Mouse (Mus musculus): ENCODE measurements around the gene Sdk2. TPM values are rescaled to one million over a fixed set of nuclear protein-coding genes. Genes with fewer than 3 reads are reported as not detected.

The Sdk2 gene
- polyA plus RNA-seq, 1 experiment from 2014 or later = 1.1 TPM

GRCm38 (mm10) chr11:113768356-113768755 lies 298.5 kb downstream of the Sdk2 start:
- no peak overlapping the region for H3K9ac ChIP-seq
- H3K36me3 ChIP-seq = no peaks in the 10 kb centered on the region
- no peak overlapping the region for H3K27ac ChIP-seq
- no peak overlapping the region for H3K4me3 ChIP-seq
- H3K4me2 ChIP-seq = no peak overlapping the region
- ATAC-seq = no peak
- WGBS (ENCODE audit: insufficient replicate concordance) = 49% methylated on average over 3 of the region's 3 CpGs
- no peaks in the 10 kb centered on the region for H3K9me3 ChIP-seq (replicated peaks)
- H3K27me3 ChIP-seq (replicated peaks) = peaks cover 14% of the 10 kb centered on the region
- H3K4me1 ChIP-seq = peaks cover 38% of the 10 kb centered on the region

GRCm38 (mm10) chr11:113767285-113767684 lies 299.6 kb downstream of the Sdk2 start:
- H3K9me3 ChIP-seq (replicated peaks) = no peaks in the 10 kb centered on the region
- 0 out of 2 replicates have a peak overlapping the region, but pooled peaks have one; percentile 20 for H3K9ac ChIP-seq
- no peaks in the 10 kb centered on the region for H3K36me3 ChIP-seq
- H3K27ac ChIP-seq = no peak overlapping the region
- ATAC-seq = no peak
- no peak overlapping the region for H3K4me2 ChIP-seq
- H3K4me3 ChIP-seq = no peak overlapping the region
- 47% methylated on average over 8 of the region's 8 CpGs for WGBS (ENCODE audit: insufficient replicate concordance)
- peaks cover 12% of the 10 kb centered on the region for H3K27me3 ChIP-seq (replicated peaks)
- H3K4me1 ChIP-seq = peaks cover 42% of the 10 kb centered on the region

- Histone ChIP-seq H3K4me3 (no peak overlapping the region), H3K4me2 (no peak overlapping the region), H3K27ac (peak overlapping the region; percentile 1; the same call in 1 of the 2 replicates), H3K9ac (0 out of 2 replicates have a peak overlapping the region, but pooled peaks have one; percentile 20), H3K36me3 (no peaks in the 10 kb centered on the region), H3K27me3 (replicated peaks) (peaks cover 18% of the 10 kb centered on the region), H3K4me1 (peaks cover 42% of the 10 kb centered on the region), H3K9me3 (replicated peaks) (no peaks in the 10 kb centered on the region)
- WGBS (ENCODE audit: insufficient replicate concordance) = 34% methylated on average over 10 of the region's 10 CpGs
- ATAC-seq = no peak
Measured at GRCm38 (mm10) chr11:113766284-113766985, 300.4 kb downstream of the Sdk2 start.

GRCm38 (mm10) chr11:113764132-113764849 lies 302.6 kb downstream of the Sdk2 start:
- peaks cover 42% of the 10 kb centered on the region for H3K4me1 ChIP-seq
- peak; percentile 80 for ATAC-seq

GRCm38 (mm10) chr11:113763449-113763848 lies 303.4 kb downstream of the Sdk2 start:
- no peak for ATAC-seq
- no peaks in the 10 kb centered on the region for H3K9me3 ChIP-seq (replicated peaks)
- H3K4me3 ChIP-seq = no peak overlapping the region
- peaks cover 42% of the 10 kb centered on the region for H3K4me1 ChIP-seq
- H3K27ac ChIP-seq = no peak overlapping the region
- 21% methylated on average over 5 of the region's 5 CpGs for WGBS (ENCODE audit: insufficient replicate concordance)
- H3K9ac ChIP-seq = no peak overlapping the region
- peaks cover 12% of the 10 kb centered on the region for H3K27me3 ChIP-seq (replicated peaks)
- H3K36me3 ChIP-seq = no peaks in the 10 kb centered on the region
- H3K4me2 ChIP-seq = no peak overlapping the region; the same call in none of the 2 replicates

More at GRCm38 (mm10) chr11:113764132-113764849, 302.6 kb downstream of the Sdk2 start:
- 52% methylated on average over 6 of the region's 6 CpGs for WGBS (ENCODE audit: insufficient replicate concordance)
- Histone ChIP-seq H3K27ac (0 out of 2 replicates have a peak overlapping the region, but pooled peaks have one; percentile 17), H3K36me3 (no peaks in the 10 kb centered on the region), H3K4me3 (no peak overlapping the region), H3K4me2 (peak overlapping the region; percentile 15; the same call in 1 of the 2 replicates), H3K9me3 (replicated peaks) (no peaks in the 10 kb centered on the region), H3K9ac (no peak overlapping the region), H3K27me3 (replicated peaks) (peaks cover 15% of the 10 kb centered on the region)

- Histone ChIP-seq H3K9me3 (replicated peaks) (no peaks in the 10 kb centered on the region), H3K27ac (no peak overlapping the region), H3K36me3 (no peaks in the 10 kb centered on the region), H3K4me2 (no peak overlapping the region), H3K9ac (no peak overlapping the region), H3K4me1 (peaks cover 38% of the 10 kb centered on the region), H3K27me3 (replicated peaks) (peaks cover 7% of the 10 kb centered on the region), H3K4me3 (no peak overlapping the region)
- ATAC-seq = no peak
- 62% methylated on average over 8 of the region's 8 CpGs for WGBS (ENCODE audit: insufficient replicate concordance)
Measured at GRCm38 (mm10) chr11:113762136-113762797, 304.6 kb downstream of the Sdk2 start.

GRCm38 (mm10) chr11:113761646-113762045 lies 305.2 kb downstream of the Sdk2 start:
- ATAC-seq = no peak
- Histone ChIP-seq H3K4me3 (no peak overlapping the region), H3K9me3 (replicated peaks) (no peaks in the 10 kb centered on the region), H3K4me1 (peaks cover 32% of the 10 kb centered on the region), H3K9ac (no peak overlapping the region), H3K27me3 (replicated peaks) (peaks cover 7% of the 10 kb centered on the region), H3K27ac (no peak overlapping the region), H3K36me3 (no peaks in the 10 kb centered on the region), H3K4me2 (no peak overlapping the region)
- WGBS (ENCODE audit: insufficient replicate concordance) = 55% methylated on average over 7 of the region's 7 CpGs

GRCm38 (mm10) chr11:113760476-113760875 lies 306.4 kb downstream of the Sdk2 start:
- Histone ChIP-seq H3K27me3 (replicated peaks) (peaks cover 7% of the 10 kb centered on the region), H3K4me2 (no peak overlapping the region), H3K4me1 (peaks cover 22% of the 10 kb centered on the region), H3K9ac (no peak overlapping the region), H3K4me3 (no peak overlapping the region), H3K27ac (no peak overlapping the region), H3K9me3 (replicated peaks) (no peaks in the 10 kb centered on the region), H3K36me3 (no peaks in the 10 kb centered on the region)
- no peak for ATAC-seq
- 62% methylated on average over 7 of the region's 7 CpGs for WGBS (ENCODE audit: insufficient replicate concordance)

GRCm38 (mm10) chr11:113758851-113759250 lies 308.0 kb downstream of the Sdk2 start:
- WGBS (ENCODE audit: insufficient replicate concordance) = 69% methylated on average over 5 of the region's 5 CpGs
- no peak overlapping the region for H3K27ac ChIP-seq
- peaks cover 7% of the 10 kb centered on the region for H3K27me3 ChIP-seq (replicated peaks)
- H3K9ac ChIP-seq = no peak overlapping the region
- no peaks in the 10 kb centered on the region for H3K36me3 ChIP-seq
- H3K4me1 ChIP-seq = peaks cover 8% of the 10 kb centered on the region
- no peak overlapping the region for H3K4me3 ChIP-seq
- no peak overlapping the region for H3K4me2 ChIP-seq
- no peak for ATAC-seq
- H3K9me3 ChIP-seq (replicated peaks) = no peaks in the 10 kb centered on the region

GRCm38 (mm10) chr11:113756578-113756977 lies 310.3 kb downstream of the Sdk2 start:
- H3K27ac ChIP-seq = no peak overlapping the region
- H3K4me1 ChIP-seq = peaks cover 11% of the 10 kb centered on the region
- no peaks in the 10 kb centered on the region for H3K9me3 ChIP-seq (replicated peaks)
- WGBS (ENCODE audit: insufficient replicate concordance) = 86% methylated on average over 12 of the region's 12 CpGs
- no peak for ATAC-seq
- H3K9ac ChIP-seq = no peak overlapping the region
- no peaks in the 10 kb centered on the region for H3K36me3 ChIP-seq
- no peak overlapping the region for H3K4me3 ChIP-seq
- H3K27me3 ChIP-seq (replicated peaks) = peaks cover 3% of the 10 kb centered on the region
- no peak overlapping the region for H3K4me2 ChIP-seq

- Histone ChIP-seq H3K4me2 (no peak overlapping the region), H3K36me3 (no peaks in the 10 kb centered on the region), H3K9me3 (replicated peaks) (no peaks in the 10 kb centered on the region), H3K27me3 (replicated peaks) (no peaks in the 10 kb centered on the region; the same call in 1 of the 2 replicates), H3K9ac (no peak overlapping the region), H3K4me3 (no peak overlapping the region), H3K4me1 (peaks cover 11% of the 10 kb centered on the region), H3K27ac (no peak overlapping the region)
- no peak for ATAC-seq
- 80% methylated on average over 14 of the region's 14 CpGs for WGBS (ENCODE audit: insufficient replicate concordance)
Measured at GRCm38 (mm10) chr11:113755878-113756277, 311.0 kb downstream of the Sdk2 start.

GRCm38 (mm10) chr11:113754845-113755244 lies 312.0 kb downstream of the Sdk2 start:
- H3K9me3 ChIP-seq (replicated peaks) = no peaks in the 10 kb centered on the region
- no peak overlapping the region for H3K9ac ChIP-seq
- H3K36me3 ChIP-seq = no peaks in the 10 kb centered on the region
- no peak overlapping the region for H3K27ac ChIP-seq
- H3K4me2 ChIP-seq = no peak overlapping the region
- H3K27me3 ChIP-seq (replicated peaks) = no peaks in the 10 kb centered on the region; the same call in 1 of the 2 replicates
- H3K4me3 ChIP-seq = no peak overlapping the region
- H3K4me1 ChIP-seq = peaks cover 19% of the 10 kb centered on the region
- ATAC-seq = no peak
- 64% methylated on average over 9 of the region's 9 CpGs for WGBS (ENCODE audit: insufficient replicate concordance)

All from liver, embryonic 12.5 days (tissue).